ENCODE assay signal across 18 mouse cellular contexts in the genomic region with DNA sequence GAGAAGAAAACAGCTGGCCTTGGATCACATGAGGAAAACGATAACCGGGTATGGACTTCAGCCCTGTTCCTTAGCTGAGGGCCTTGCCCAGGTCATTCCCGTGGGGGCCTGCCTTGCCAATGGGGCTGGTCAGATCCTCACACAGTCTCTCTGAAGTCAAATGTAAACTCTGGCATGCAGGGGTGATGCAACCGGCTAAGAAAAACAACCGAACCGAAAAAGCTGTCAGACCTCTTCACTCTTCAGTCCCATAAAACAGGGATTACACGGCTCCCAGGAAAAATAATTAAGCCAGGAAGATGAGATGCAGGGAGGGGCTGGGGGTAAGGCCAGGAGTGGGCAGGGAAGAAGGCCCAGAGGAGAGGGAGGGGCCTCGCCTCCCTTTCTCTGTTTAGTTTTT. TPM values are rescaled to one million over a fixed set of nuclear protein-coding genes. Genes with fewer than 3 reads are reported as not detected.
A peak's percentile ranks its signal among the peaks of the same experiment; 100 is the strongest.
DNase-seq lines count a peak whose midpoint lies in the region; ATAC-seq and TF ChIP-seq lines count a peak whose summit lies in the region.
"Had no signal": no experiment of that assay in that cellular context is flagged by ENCODE, and none has a peak within 500 bp of the region (broad histone marks: within the 10 kb centered on the region; RNA-seq: fewer than 3 reads in every experiment).

No protein-coding gene starts in this region.

- H3K79me3 ChIP-seq in C2C12 (ENCODE audit: low read depth) = no peaks in the 10 kb centered on the region

- no peaks in the 10 kb centered on the region for H3K36me3 ChIP-seq in kidney, embryonic 15.5 days
- H3K36me3 ChIP-seq in C2C12 (ENCODE audit: control insufficient read depth, insufficient read depth) = no peaks in the 10 kb centered on the region
- H3K36me3 ChIP-seq: hindbrain, embryonic 12.5 days; limb, embryonic 15.5 days had no signal

- H3K79me2 ChIP-seq in C2C12 (ENCODE audit: control insufficient read depth, insufficient read depth) = no peaks in the 10 kb centered on the region

- no peak for DNase-seq in kidney, adult 9 months
- DNase-seq in adipocyte (ENCODE audit: low spot score) = peak; percentile 70
- peak; percentile 50 for DNase-seq in kidney, postnatal 14 days
- no peak for DNase-seq in thymus, postnatal 14 days
- DNase-seq in thymus, postnatal 0 days (ENCODE audit: low spot score) = no peak
- DNase-seq: cerebellum, postnatal 14 days; forebrain, postnatal 0 days; gastrocnemius, postnatal 10 days; lung, postnatal 14 days; thymus, postnatal 36 days had no signal

- no peak for ATAC-seq in kidney, embryonic 15.5 days (replicated peaks; ENCODE audit: low FRiP score)
- ATAC-seq: forebrain, postnatal 0 days; inflammation-experienced regulatory T-cells, adult 6 months; midbrain, embryonic 16.5 days had no signal

- H3K4me3 ChIP-seq in kidney, embryonic 15.5 days (replicated peaks) = no peak overlapping the region
- H3K4me3 ChIP-seq in C2C12 (ENCODE audit: insufficient read depth, poor library complexity, severe bottlenecking) = no peak overlapping the region
- H3K4me3 ChIP-seq: hindbrain, embryonic 12.5 days; limb, embryonic 15.5 days had no signal

- H3K9me3 ChIP-seq in kidney, embryonic 15.5 days (replicated peaks) = no peaks in the 10 kb centered on the region
- H3K9me3 ChIP-seq: hindbrain, embryonic 12.5 days; limb, embryonic 15.5 days had no signal

- no peak overlapping the region for H3K4me2 ChIP-seq in kidney, embryonic 15.5 days
- H3K4me2 ChIP-seq: hindbrain, embryonic 12.5 days; limb, embryonic 15.5 days had no signal

- peaks cover 39% of the 10 kb centered on the region for H3K4me1 ChIP-seq in kidney, embryonic 15.5 days
- H3K4me1 ChIP-seq: hindbrain, embryonic 12.5 days had no signal

- peak overlapping the region; percentile 72 for H3K27ac ChIP-seq in kidney, embryonic 15.5 days
- H3K27ac ChIP-seq: hindbrain, embryonic 12.5 days; limb, embryonic 15.5 days had no signal

- 11% methylated on average over 8 of the region's 8 CpGs for WGBS in kidney, embryonic 15.5 days

- H3K27me3 ChIP-seq in kidney, embryonic 15.5 days = no peaks in the 10 kb centered on the region
- H3K27me3 ChIP-seq in C2C12 (ENCODE audit: control insufficient read depth, insufficient read depth, insufficient read length) = no peaks in the 10 kb centered on the region
- H3K27me3 ChIP-seq: hindbrain, embryonic 12.5 days; limb, embryonic 15.5 days had no signal

- H3K9ac ChIP-seq in kidney, embryonic 15.5 days = no peak overlapping the region
- H3K9ac ChIP-seq: forebrain, postnatal 0 days; hindbrain, embryonic 12.5 days; limb, embryonic 15.5 days had no signal

- no peak for TF ChIP-seq CTCF in C2C12 (IDR thresholded peaks at IDR 0.05; ENCODE audit: control insufficient read depth, insufficient read depth, insufficient read length)

- peak overlapping the region; percentile 36 for H3ac ChIP-seq in C2C12 (ENCODE audit: control insufficient read depth, insufficient read length, low read depth)

TF ChIP-seq in C2C12, 6 proteins besides CTCF, POLR2A, EP300 and RAD21:
- no peak for TF ChIP-seq FOSL1 (IDR thresholded peaks at IDR 0.05; ENCODE audit: insufficient read depth, low read length, poor library complexity, severe bottlenecking)
- TF ChIP-seq CEBPB (IDR thresholded peaks at IDR 0.05; ENCODE audit: low read depth) = peak; percentile 97
- peak; percentile 16 for TF ChIP-seq USF1 (IDR thresholded peaks at IDR 0.05; ENCODE audit: low read depth)
- TF ChIP-seq MYOD1 (IDR thresholded peaks at IDR 0.05; ENCODE audit: control insufficient read depth, insufficient read length, low read depth) = no peak
TF ChIP-seq in C2C12: peak in this region for 2.

RNA-seq across cellular contexts. Expression of a gene that starts 20.8 kb away (rescaled TPM):
- polyA plus RNA-seq in kidney, embryonic 15.5 days (2015; fragmentation: Nextera tagmentation; extraction: Ambion mirVana) = 40.2 and 44.9 TPM in 2 replicates
- polyA plus RNA-seq in C2C12 (2012; fragmentation: generic; extraction: Trizol) = 29.5 TPM
- 36.8 and 39.5 TPM in 2 replicates for polyA plus RNA-seq in thymus, postnatal 0 days (2015; fragmentation: Nextera tagmentation; extraction: Ambion mirVana)

RNA-seq across cellular contexts. Expression of a gene that starts 22.3 kb away (rescaled TPM):
- 0.10 TPM in 1 of 2 replicates, not detected in the other for polyA plus RNA-seq in kidney, embryonic 15.5 days (2015; fragmentation: Nextera tagmentation; extraction: Ambion mirVana)
- 0.39 TPM for polyA plus RNA-seq in C2C12 (2012; fragmentation: generic; extraction: Trizol)
- polyA plus RNA-seq in thymus, postnatal 0 days (2015; fragmentation: Nextera tagmentation; extraction: Ambion mirVana) = 22.4 and 33.0 TPM in 2 replicates
- polyA plus RNA-seq: forebrain, postnatal 0 days; heart, postnatal 0 days; hindbrain, embryonic 12.5 days; inflammation-experienced regulatory T-cells, adult 6 months; liver, embryonic 16.5 days; midbrain, embryonic 16.5 days had no signal

RNA-seq across cellular contexts. Expression of a gene that starts 35.9 kb away (rescaled TPM):
- polyA plus RNA-seq in kidney, embryonic 15.5 days (2015; fragmentation: Nextera tagmentation; extraction: Ambion mirVana) = 77.5 and 86.2 TPM in 2 replicates
- polyA plus RNA-seq in C2C12 (2012; fragmentation: generic; extraction: Trizol) = 37.1 TPM
- polyA plus RNA-seq in thymus, postnatal 0 days (2015; fragmentation: Nextera tagmentation; extraction: Ambion mirVana) = 43.9 and 47.9 TPM in 2 replicates

RNA-seq across cellular contexts. Expression of a gene that starts 41.3 kb away (rescaled TPM):
- polyA plus RNA-seq in kidney, embryonic 15.5 days (2015; fragmentation: Nextera tagmentation; extraction: Ambion mirVana) = 6.0 and 6.4 TPM in 2 replicates
- polyA plus RNA-seq in C2C12 (2012; fragmentation: generic; extraction: Trizol) = 0.91 TPM
- polyA plus RNA-seq in thymus, postnatal 0 days (2015; fragmentation: Nextera tagmentation; extraction: Ambion mirVana) = 2.3 TPM in 2 replicates

RNA-seq across cellular contexts. Expression of a gene that starts 57.9 kb away (rescaled TPM):
- polyA plus RNA-seq in kidney, embryonic 15.5 days (2015; fragmentation: Nextera tagmentation; extraction: Ambion mirVana) = 1.1 and 1.2 TPM in 2 replicates
- not detected for polyA plus RNA-seq in C2C12 (2012; fragmentation: generic; extraction: Trizol)
- polyA plus RNA-seq in thymus, postnatal 0 days (2015; fragmentation: Nextera tagmentation; extraction: Ambion mirVana) = 0.43 and 0.76 TPM in 2 replicates
- polyA plus RNA-seq: forebrain, postnatal 0 days; heart, postnatal 0 days; hindbrain, embryonic 12.5 days; inflammation-experienced regulatory T-cells, adult 6 months; midbrain, embryonic 16.5 days had no signal

Comparison
In these comparisons a context has a peak if more than half of its experiments do, and no peak if none do; other contexts are left out.
1. DNase-seq: peak in adipocyte (single experiment) and kidney, postnatal 14 days (single experiment); none in kidney, adult 9 months (single experiment), thymus, postnatal 14 days (single experiment) and thymus, postnatal 0 days (single experiment).
2. RNA of a gene that starts 22.3 kb away (polyA plus RNA-seq): 22.4 to 33.0 TPM in thymus, postnatal 0 days; 0.39 TPM in C2C12 (single experiment) and 0.10 TPM in kidney, embryonic 15.5 days; every median in the first group is over 10 times any median in the second.